Mouse (Mus musculus) CH12.LX (cell line): Measurements from ENCODE around the gene Ndufaf7. TPM values are rescaled to one million over a fixed set of nuclear protein-coding genes. Genes with fewer than 3 reads are reported as not detected.

Experiments used
- DNase-seq: peaks from one replicate; pipeline ENCODE4 v3.0.0-alpha.2; 2013; ENCODE audit errors: extremely low read depth
- H3K27ac ChIP-seq: 2 replicates; pipeline ENCODE4 v1.5.1; 2012; ENCODE audit warnings: low read depth, mild to moderate bottlenecking, control low read depth, moderate library complexity; ENCODE audit not compliant: insufficient read depth
- H3K27me3 ChIP-seq: replicated peaks from 2 replicates; pipeline ENCODE3; 2012; ENCODE audit warnings: inconsistent platforms
- H3K36me3 ChIP-seq, 2 experiments: replicated peaks in 1 of 2; 2 replicates each; pipeline versions ENCODE3 to v1.6.1; 2012; ENCODE audit warnings: inconsistent platforms in 1 of 2, low read length in 1 of 2, mild to moderate bottlenecking in 1 of 2, mixed read lengths in 1 of 2, moderate library complexity in 1 of 2; ENCODE audit not compliant: control insufficient read depth in 1 of 2, insufficient read depth in 1 of 2
- H3K4me1 ChIP-seq, 2 experiments: 2 replicates each; pipeline ENCODE4 v1.6.1; 2012; ENCODE audit warnings: inconsistent platforms in 1 of 2, moderate library complexity in 1 of 2; ENCODE audit not compliant: insufficient read depth in 2 of 2, control insufficient read depth in 1 of 2
- H3K4me2 ChIP-seq: 2 replicates; pipeline ENCODE4 v1.6.1; 2012; ENCODE audit warnings: low read depth, mild to moderate bottlenecking, control low read depth; ENCODE audit not compliant: poor library complexity, insufficient read depth, severe bottlenecking
- H3K4me3 ChIP-seq, 3 experiments: fragments of 150-350 bp in 1 of 3; sonication (generic) in 1 of 3; replicated peaks in 1 of 3; 2 replicates each; pipeline versions ENCODE3 to v1.5.1; 2011 to 2012; ENCODE audit warnings: low read depth in 2 of 3, low read length in 2 of 3, mild to moderate bottlenecking in 2 of 3, moderate library complexity in 2 of 3, control low read depth in 1 of 3, improper control_type of control experiment in 1 of 3, inconsistent platforms in 1 of 3, mixed read lengths in 1 of 3; ENCODE audit not compliant: poor library complexity in 1 of 3
- H3K79me2 ChIP-seq: replicated peaks from 2 replicates; pipeline ENCODE4 v1.6.1; 2012; ENCODE audit warnings: mild to moderate bottlenecking, moderate library complexity; ENCODE audit not compliant: control insufficient read depth, poor library complexity, insufficient read depth, severe bottlenecking; ENCODE audit errors: extremely low read depth
- H3K9ac ChIP-seq: 2 replicates; pipeline ENCODE4 v1.6.1; 2012; ENCODE audit warnings: low read depth, mild to moderate bottlenecking, control low read depth, moderate library complexity; ENCODE audit not compliant: insufficient read depth
- H3K9me3 ChIP-seq: replicated peaks from 2 replicates; pipeline ENCODE3; 2012; ENCODE audit warnings: low read length, inconsistent platforms, mixed read lengths
- CHD2 ChIP-seq: IDR thresholded peaks from 2 replicates; pipeline ENCODE4 v1.6.1; 2011; ENCODE audit warnings: low read length, improper control_type of control experiment
- CTCF ChIP-seq, 2 experiments: IDR thresholded peaks in 1 of 2; conservative IDR thresholded peaks in 1 of 2; 2 replicates each; pipeline ENCODE4 v1.5.1; 2011 to 2012; ENCODE audit warnings: low read depth in 2 of 2, low read length in 2 of 2, improper control_type of control experiment in 1 of 2, inconsistent platforms in 1 of 2, mild to moderate bottlenecking in 1 of 2, moderate library complexity in 1 of 2
- EP300 ChIP-seq: IDR thresholded peaks from 2 replicates; pipeline ENCODE4 v1.6.1; 2011; ENCODE audit warnings: low read length, improper control_type of control experiment
- ETS1 ChIP-seq: conservative IDR thresholded peaks from 2 replicates; pipeline ENCODE4 v1.6.1; 2012; ENCODE audit warnings: low read depth, mild to moderate bottlenecking, inconsistent platforms, low read length, improper control_type of control experiment, moderate library complexity
- GABPA ChIP-seq: IDR thresholded peaks from 2 replicates; pipeline ENCODE4 v1.6.1; 2012; ENCODE audit warnings: low read depth, low read length, improper control_type of control experiment, inconsistent platforms; ENCODE audit not compliant: insufficient replicate concordance
- JUND ChIP-seq: conservative IDR thresholded peaks from 2 replicates; pipeline ENCODE4 v1.6.1; 2011; ENCODE audit warnings: low read depth, low read length, improper control_type of control experiment
- MAFK ChIP-seq: IDR thresholded peaks from 2 replicates; pipeline ENCODE4 v1.6.1; 2011; ENCODE audit warnings: low read length, improper control_type of control experiment; ENCODE audit not compliant: insufficient replicate concordance
- MAX ChIP-seq: IDR thresholded peaks from 2 replicates; pipeline ENCODE4 v1.6.1; 2011; ENCODE audit warnings: low read length, improper control_type of control experiment
- MAZ ChIP-seq: IDR thresholded peaks from 2 replicates; pipeline ENCODE4 v1.6.1; 2012; ENCODE audit warnings: low read depth, mild to moderate bottlenecking, inconsistent platforms, low read length, improper control_type of control experiment, moderate library complexity
- MEF2A ChIP-seq: IDR thresholded peaks from 2 replicates; pipeline ENCODE4 v1.6.1; 2014; ENCODE audit warnings: low read depth, mild to moderate bottlenecking, inconsistent platforms, low read length, improper control_type of control experiment, borderline replicate concordance
- MXI1 ChIP-seq: IDR thresholded peaks from 2 replicates; pipeline ENCODE4 v1.6.1; 2011; ENCODE audit warnings: mild to moderate bottlenecking, low read depth, low read length, improper control_type of control experiment
- MYC ChIP-seq: IDR thresholded peaks from 2 replicates; pipeline ENCODE4 v1.6.1; 2011; ENCODE audit warnings: low read depth, mild to moderate bottlenecking, improper control_type of control experiment, low read length
- NRF1 ChIP-seq: IDR thresholded peaks from 2 replicates; pipeline ENCODE4 v1.6.1; 2014; ENCODE audit warnings: low read depth, mild to moderate bottlenecking, inconsistent platforms, low read length, improper control_type of control experiment, moderate library complexity
- PAX5 ChIP-seq: IDR thresholded peaks from 2 replicates; pipeline ENCODE4 v1.6.1; 2012; ENCODE audit warnings: low read length, inconsistent platforms, mixed read lengths
- POLR2A ChIP-seq: IDR thresholded peaks from 2 replicates; pipeline ENCODE4 v1.6.1; 2011; ENCODE audit warnings: low read depth, mild to moderate bottlenecking, improper control_type of control experiment, low read length
- RAD21 ChIP-seq: IDR thresholded peaks from 2 replicates; pipeline ENCODE4 v1.6.1; 2011; ENCODE audit warnings: low read depth, mild to moderate bottlenecking, low read length, improper control_type of control experiment, moderate library complexity
- SMC3 ChIP-seq: IDR thresholded peaks from 2 replicates; pipeline ENCODE4 v1.6.1; 2011; ENCODE audit warnings: low read depth, low read length, improper control_type of control experiment
- TBP ChIP-seq: conservative IDR thresholded peaks from 2 replicates; pipeline ENCODE4 v1.6.1; 2011; ENCODE audit warnings: low read depth, low read length, improper control_type of control experiment
- ZKSCAN1 ChIP-seq: IDR thresholded peaks from 2 replicates; pipeline ENCODE4 v1.6.1; 2012; ENCODE audit warnings: low read depth, inconsistent platforms, low read length, improper control_type of control experiment, borderline replicate concordance
- ZNF384 ChIP-seq: IDR thresholded peaks from 2 replicates; pipeline ENCODE4 v1.6.1; 2012; ENCODE audit warnings: low read depth, low read length, improper control_type of control experiment, inconsistent platforms
- dilution Hi-C: fragments of 300-500 bp; cut with MboI; formaldehyde crosslinking; loops from 2 replicates; pipeline ENCODE4 v1.14.3; 2020; ENCODE audit warnings: low sequenced_read_pairs; ENCODE audit not compliant: extremely low pct_unique_long_range_greater_than_20kb, extremely low pct_ligation_motif_present
- in situ Hi-C: fragments of 300-500 bp; cut with MboI; formaldehyde crosslinking; loops from 3 replicates; pipeline ENCODE4 v1.14.3; 2019; ENCODE audit warnings: low sequenced_read_pairs, low pct_ligation_motif_present, low pct_unique_long_range_greater_than_20kb, mixed read lengths
- polyA plus RNA-seq: library from polyadenylated mRNA; unstranded; fragments of >175 nt; gene quantifications from 2 replicates; pipeline ENCODE4 v1.2.1, GENCODE M21; 2012; ENCODE audit warnings: low read depth; ENCODE audit not compliant: insufficient read length
- total RNA-seq, 2 experiments: library from RNA; depleted of rRNA; stranded (reverse); fragments of 300-350 nt in 1 of 2; fragments of >200 nt in 1 of 2; gene quantifications; 2 replicates each; pipeline ENCODE4 v1.2.3; 2012 to 2014

Gene Ndufaf7
- total and polyA plus RNA-seq, 3 experiments: 41.7 to 54.1 (median 42.4) TPM

- H3K9ac ChIP-seq: no peak overlapping the region
- in situ Hi-C loops: no loop called here
- H3K9me3 ChIP-seq: no peaks in the 10 kb centered on the region
- no peaks in the 10 kb centered on the region for H3K4me1 ChIP-seq
- H3K27ac ChIP-seq: no peak overlapping the region
- no peak overlapping the region for H3K4me2 ChIP-seq
- H3K4me3 ChIP-seq: no peak overlapping the region
- no peak for DNase-seq
- H3K27me3 ChIP-seq: no peaks in the 10 kb centered on the region
- dilution Hi-C loops: no loop called here
- H3K36me3 ChIP-seq: no peaks in the 10 kb centered on the region
- no peak for TF ChIP-seq SMC3
- no peak for TF ChIP-seq EP300
- TF ChIP-seq ZNF384: no peak
- no peak for TF ChIP-seq ZKSCAN1
- TF ChIP-seq MAFK: no peak
- TF ChIP-seq TBP: no peak
- TF ChIP-seq RAD21: no peak
- no peak for TF ChIP-seq GABPA
- TF ChIP-seq MAZ: no peak
- no peak for TF ChIP-seq MEF2A
- TF ChIP-seq JUND: no peak
- no peak for TF ChIP-seq ETS1
- TF ChIP-seq POLR2A: no peak
- TF ChIP-seq CHD2: no peak
- TF ChIP-seq, all 38 proteins: peak for 0
- H3K79me2 ChIP-seq: no peaks in the 10 kb centered on the region
Measured at GRCm38 (mm10) chr17:78994382-78994781, 57.4 kb downstream of the Ndufaf7 start.

GRCm38 (mm10) chr17:78994931-78995820, 58.2 kb downstream of the Ndufaf7 start:
- Histone ChIP-seq H3K36me3 (no peaks in the 10 kb centered on the region), H3K79me2 (no peaks in the 10 kb centered on the region), H3K4me1 (peaks cover 0 to 4% of the 10 kb centered on the region in 2 experiments; a peak in 1 of 4 replicates), H3K4me3 (no peak overlapping the region), H3K27ac (no peak overlapping the region), H3K9ac (no peak overlapping the region), H3K27me3 (no peaks in the 10 kb centered on the region), H3K4me2 (no peak overlapping the region), H3K9me3 (no peaks in the 10 kb centered on the region)
- DNase-seq: no peak
- dilution Hi-C loops: no loop called here
- in situ Hi-C loops: no loop called here
- no peak for TF ChIP-seq MYC
- no peak for TF ChIP-seq EP300
- no peak for TF ChIP-seq PAX5
- no peak for TF ChIP-seq CHD2
- TF ChIP-seq MAX: no peak
- no peak for TF ChIP-seq POLR2A
- no peak for TF ChIP-seq NRF1
- no peak for TF ChIP-seq MAZ
- TF ChIP-seq CTCF (conservative IDR thresholded peaks at IDR 0.05 in 1 of 2, IDR thresholded peaks at IDR 0.05 in 1 of 2; ENCODE audit: low read depth in 2 of 2, low read length in 2 of 2): no peak
- no peak for TF ChIP-seq MXI1

Other genes starting within 250 kb of the Ndufaf7 start
- 12.3 and 12.4 TPM in 2 replicates for gene Strn, start 199.9 kb upstream of the Ndufaf7 start, total RNA-seq (2012; rRNA removed)
- 9.9 and 10.5 TPM in 2 replicates for gene Strn, start 199.9 kb upstream of the Ndufaf7 start, total RNA-seq (2014; rRNA removed)
- 12.7 and 14.3 TPM in 2 replicates for gene Strn, start 199.9 kb upstream of the Ndufaf7 start, polyA plus RNA-seq
- 15.3 and 17.9 TPM in 2 replicates for gene Heatr5b, start 101.8 kb upstream of the Ndufaf7 start, total RNA-seq (2012; rRNA removed)
- gene Heatr5b, start 101.8 kb upstream of the Ndufaf7 start, total RNA-seq (2014; rRNA removed): 9.0 and 13.0 TPM in 2 replicates
- gene Heatr5b, start 101.8 kb upstream of the Ndufaf7 start, polyA plus RNA-seq: 16.3 and 21.5 TPM in 2 replicates
- gene Gpatch11, start 101.6 kb upstream of the Ndufaf7 start, total RNA-seq (2012; rRNA removed): 13.4 and 21.6 TPM in 2 replicates
- 22.3 and 25.1 TPM in 2 replicates for gene Gpatch11, start 101.6 kb upstream of the Ndufaf7 start, total RNA-seq (2014; rRNA removed)
- 25.5 and 38.7 TPM in 2 replicates for gene Gpatch11, start 101.6 kb upstream of the Ndufaf7 start, polyA plus RNA-seq
- gene Eif2ak2, start 54.6 kb upstream of the Ndufaf7 start, total RNA-seq (2012; rRNA removed): 9.8 and 11.6 TPM in 2 replicates
- 13.6 and 15.6 TPM in 2 replicates for gene Eif2ak2, start 54.6 kb upstream of the Ndufaf7 start, total RNA-seq (2014; rRNA removed)
- gene Eif2ak2, start 54.6 kb upstream of the Ndufaf7 start, polyA plus RNA-seq: 25.0 and 27.4 TPM in 2 replicates
- 0.08 TPM in 1 of 2 replicates, not detected in the other for gene Sult6b1, start 30.1 kb upstream of the Ndufaf7 start, total RNA-seq (2012; rRNA removed)
- gene Sult6b1, start 30.1 kb upstream of the Ndufaf7 start, total RNA-seq (2014; rRNA removed): 0.46 TPM in 1 of 2 replicates, not detected in the other
- 0.19 and 0.34 TPM in 2 replicates for gene Sult6b1, start 30.1 kb upstream of the Ndufaf7 start, polyA plus RNA-seq
- 27.8 and 29.9 TPM in 2 replicates for gene Cebpzos, start 20.6 kb upstream of the Ndufaf7 start, total RNA-seq (2012; rRNA removed)
- gene Cebpzos, start 20.6 kb upstream of the Ndufaf7 start, total RNA-seq (2014; rRNA removed): 62.0 and 63.7 TPM in 2 replicates
- 25.9 and 34.8 TPM in 2 replicates for gene Cebpzos, start 20.6 kb upstream of the Ndufaf7 start, polyA plus RNA-seq
- gene Cebpz, start 70 bp upstream of the Ndufaf7 start, total RNA-seq (2012; rRNA removed): 43.3 and 60.3 TPM in 2 replicates
- 61.2 and 71.5 TPM in 2 replicates for gene Cebpz, start 70 bp upstream of the Ndufaf7 start, total RNA-seq (2014; rRNA removed)
- 70.1 and 86.7 TPM in 2 replicates for gene Cebpz, start 70 bp upstream of the Ndufaf7 start, polyA plus RNA-seq
- not detected in 2 replicates for gene Prkd3, start 83.7 kb downstream of the Ndufaf7 start, total RNA-seq (2012; rRNA removed)
- gene Prkd3, start 83.7 kb downstream of the Ndufaf7 start, total RNA-seq (2014; rRNA removed): not detected in 2 replicates
- gene Prkd3, start 83.7 kb downstream of the Ndufaf7 start, polyA plus RNA-seq: not detected in 2 replicates
- gene Qpct, start 114.8 kb downstream of the Ndufaf7 start, total RNA-seq (2012; rRNA removed): not detected in 2 replicates
- gene Qpct, start 114.8 kb downstream of the Ndufaf7 start, total RNA-seq (2014; rRNA removed): not detected in 2 replicates
- not detected in 2 replicates for gene Qpct, start 114.8 kb downstream of the Ndufaf7 start, polyA plus RNA-seq